Mouse (Mus musculus) cerebellum, adult 8-10 months (tissue): Measurements from ENCODE around the gene Cemip.
A peak's percentile ranks its signal among the peaks of the same experiment; 100 is the strongest.

Source experiments
- DNase-seq: peaks from one replicate; pipeline ENCODE4 v3.0.0; 2022

Gene Cemip

DNA sequence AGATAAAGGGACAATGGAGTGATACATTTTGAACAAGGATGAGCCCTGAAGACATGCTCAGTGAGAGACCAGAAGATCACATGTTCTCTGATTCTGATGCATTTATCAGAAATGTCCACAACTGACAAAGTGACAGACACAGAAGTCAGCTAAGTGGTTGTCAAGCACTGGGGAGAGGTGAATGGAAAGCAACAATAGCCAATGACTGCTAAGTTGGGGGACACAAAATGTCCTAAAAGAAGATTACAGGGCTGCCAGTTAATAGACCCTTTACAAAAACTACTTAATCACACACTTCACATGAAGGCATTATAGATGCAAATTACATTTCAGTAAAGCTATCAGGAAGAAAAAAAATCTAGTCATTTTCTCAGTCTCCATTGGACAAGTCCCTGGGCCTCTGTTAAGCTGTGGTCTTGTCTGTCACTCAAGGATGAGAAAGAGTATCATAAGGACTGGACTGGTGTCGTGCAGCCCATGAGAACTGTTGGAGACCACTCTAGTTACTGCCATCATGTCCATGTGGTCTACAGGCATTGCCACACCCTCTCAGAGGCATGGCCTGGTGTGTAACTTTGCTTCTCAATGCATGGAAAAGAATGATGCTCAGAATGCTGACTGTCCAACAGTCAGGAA, 59.2 kb downstream of the Cemip start:
- DNase-seq = no peak

GRCm38 (mm10) chr7:84026090-84026489, 60.2 kb downstream of the Cemip start:
- peak; percentile 71 for DNase-seq

DNA sequence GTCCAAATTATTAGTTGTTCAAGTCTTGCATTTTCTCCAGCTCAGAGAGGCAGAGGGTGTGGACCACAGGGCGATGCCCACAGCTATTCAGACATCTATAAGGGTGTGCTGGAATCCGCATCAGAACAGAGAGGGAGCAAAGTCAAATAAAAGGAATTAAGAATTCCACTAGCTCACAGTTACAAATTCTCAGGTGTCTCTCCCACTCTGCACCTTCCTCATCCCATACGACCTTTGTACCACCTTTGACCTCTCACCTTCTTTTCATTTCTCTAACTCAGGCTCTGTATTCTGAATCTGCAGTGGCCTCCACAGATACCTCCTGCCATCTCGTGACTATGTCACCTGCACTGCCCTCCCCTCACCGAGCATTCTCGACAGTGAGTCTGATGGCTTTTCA, 62.8 kb downstream of the Cemip start:
- DNase-seq = no peak

DNA sequence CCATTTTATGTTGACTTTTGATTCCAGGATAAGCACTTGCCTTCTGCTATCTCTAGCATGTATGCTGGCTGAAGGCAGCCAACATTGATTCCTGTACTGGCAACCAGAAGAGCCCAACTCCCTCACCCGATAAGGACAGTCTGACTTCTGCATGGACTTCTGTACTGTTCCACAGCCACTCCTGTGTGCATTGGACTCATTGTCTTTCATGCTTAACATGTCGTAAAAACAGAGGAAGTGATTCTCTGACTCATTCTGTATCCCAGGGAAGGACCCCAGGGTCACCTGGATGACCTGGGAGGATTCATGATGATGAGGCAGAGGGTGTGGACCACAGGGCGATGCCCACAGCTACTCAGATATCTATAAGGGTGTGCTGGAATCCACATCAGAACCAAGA, 63.8 kb downstream of the Cemip start:
- DNase-seq = no peak

DNA sequence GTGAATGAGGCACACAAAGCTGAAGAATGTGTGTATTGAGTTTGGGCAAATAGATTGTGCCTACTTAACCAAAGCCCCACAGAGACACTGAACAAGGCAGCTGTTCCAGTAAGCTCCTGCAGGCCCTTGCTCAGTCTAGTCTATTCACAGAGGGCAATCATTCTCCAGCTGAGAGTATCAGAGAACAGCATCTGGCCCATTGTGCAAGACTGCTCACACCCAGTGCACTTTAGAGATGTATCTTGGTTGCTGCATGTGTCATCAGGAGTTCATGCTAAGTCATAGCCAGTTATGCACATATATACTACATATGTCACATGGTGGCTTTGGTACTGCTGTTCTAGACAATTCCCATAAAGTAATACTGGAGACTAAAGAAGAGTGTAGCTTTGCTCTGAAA, 66.9 kb downstream of the Cemip start:
- DNase-seq = no peak

DNA sequence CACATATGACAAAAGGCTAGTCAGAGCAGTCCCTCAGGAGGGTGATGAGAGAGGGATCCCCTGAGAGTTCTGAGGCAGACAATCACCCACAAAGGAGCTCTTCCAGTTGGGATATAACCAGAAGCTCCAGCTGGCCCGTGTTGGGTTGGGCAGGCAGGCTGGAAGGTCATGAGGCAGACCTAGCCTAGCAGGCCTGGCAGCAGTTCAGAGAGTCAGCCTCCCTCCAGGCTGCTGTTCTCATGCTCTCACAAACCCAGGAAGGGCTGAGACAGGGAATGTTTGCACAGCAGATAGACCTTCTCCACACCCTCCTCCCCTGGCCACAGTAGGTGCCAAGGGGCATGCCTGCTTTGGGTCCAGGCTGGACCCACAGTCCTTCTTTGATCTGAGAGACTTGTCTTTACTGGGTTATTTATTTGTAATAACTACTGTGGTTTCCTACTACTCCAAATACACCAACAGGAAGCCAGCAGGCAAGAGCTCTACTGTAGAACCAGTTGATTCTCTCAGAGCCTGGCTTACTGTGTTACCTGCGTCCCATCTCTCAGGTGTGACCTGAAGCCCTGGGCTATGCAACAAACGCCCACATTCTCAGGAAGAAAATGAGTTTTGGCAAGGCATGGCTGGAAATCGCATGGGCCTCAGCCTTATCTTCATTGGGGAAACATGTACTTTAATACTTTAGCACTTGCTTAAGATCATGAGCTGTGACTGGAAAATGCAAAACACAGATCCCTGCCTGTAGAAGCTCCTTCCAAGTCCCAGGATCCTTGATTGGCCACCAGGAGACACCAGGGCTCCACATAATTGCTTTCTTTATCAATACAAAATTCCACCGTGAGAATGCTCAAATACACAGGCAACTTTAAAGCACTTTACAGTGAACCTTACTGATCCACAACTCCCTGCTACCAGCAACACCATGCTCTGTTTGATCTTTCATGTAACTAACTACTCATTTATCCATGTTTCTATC, 67.7 kb downstream of the Cemip start:
- DNase-seq = peak; percentile 42

- no peak for DNase-seq
These were observed 71.3 kb downstream of the Cemip start for GRCm38 (mm10) chr7:84015050-84015449.

- DNase-seq = no peak
These were observed 72.6 kb downstream of the Cemip start for GRCm38 (mm10) chr7:84013656-84014055.

GRCm38 (mm10) chr7:84004357-84004756, 81.9 kb downstream of the Cemip start:
- no peak for DNase-seq

DNA sequence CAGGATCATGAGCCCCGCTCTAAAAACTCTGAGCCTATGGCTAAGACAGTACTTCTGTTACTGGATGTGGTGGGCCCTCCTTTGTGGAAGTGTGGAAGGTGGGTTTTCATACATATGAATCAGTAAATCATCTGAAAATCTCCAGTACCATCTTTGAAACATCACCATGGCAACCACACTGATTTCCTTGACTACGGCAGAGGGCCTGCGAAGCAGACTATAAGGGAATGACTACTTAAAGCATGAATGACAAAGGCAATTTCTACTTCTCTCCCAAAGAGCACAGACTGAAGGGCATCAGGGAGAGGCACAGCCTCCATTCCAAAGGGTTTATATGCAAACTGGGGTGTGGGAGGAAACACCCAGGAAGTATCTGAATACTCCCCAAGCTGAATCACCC, 84.8 kb downstream of the Cemip start:
- DNase-seq = no peak

DNA sequence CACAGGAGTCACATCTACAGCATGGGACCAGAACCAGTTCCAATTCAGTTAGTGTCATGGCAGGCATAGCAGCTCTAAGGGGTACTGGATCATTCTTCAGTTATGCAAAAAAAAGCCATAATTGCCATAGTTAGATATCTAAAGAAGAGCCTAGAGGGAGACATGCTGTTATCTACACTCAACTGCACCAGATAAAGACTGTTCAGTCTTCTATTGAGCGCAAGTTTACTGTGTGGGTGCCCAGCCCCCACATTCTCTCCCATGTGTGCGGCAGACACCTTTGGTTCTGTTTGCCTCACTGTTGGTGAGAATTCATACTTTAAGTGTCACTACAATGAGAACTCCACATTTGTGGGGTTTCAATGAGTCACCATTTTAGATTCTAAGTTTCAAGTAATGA, 85.6 kb downstream of the Cemip start:
- DNase-seq = no peak

DNA sequence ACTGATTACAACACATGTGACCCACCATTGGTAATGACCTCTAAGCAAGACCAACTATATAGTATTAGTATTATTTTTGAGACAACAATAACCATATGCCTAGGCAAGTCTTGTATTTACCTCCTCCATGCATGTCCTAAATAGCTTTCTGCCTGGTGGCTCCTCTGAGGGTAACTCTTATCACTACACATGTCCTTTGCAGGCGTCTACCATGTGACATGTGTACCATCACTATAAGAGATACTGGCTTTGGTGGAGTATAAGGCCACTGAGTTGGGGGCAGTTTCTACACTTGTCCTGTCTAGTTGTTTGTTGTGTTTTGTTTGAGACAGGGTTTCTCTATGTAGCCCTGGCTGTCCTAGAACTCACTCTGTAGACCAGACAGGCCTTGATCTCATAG, 86.7 kb downstream of the Cemip start:
- no peak for DNase-seq

GRCm38 (mm10) chr7:83994348-83994747, 92.0 kb downstream of the Cemip start:
- no peak for DNase-seq

- DNase-seq = no peak
These were observed 97.0 kb downstream of the Cemip start for GRCm38 (mm10) chr7:83989294-83989693.

GRCm38 (mm10) chr7:83985751-83986150, 100.6 kb downstream of the Cemip start:
- DNase-seq = no peak

DNA sequence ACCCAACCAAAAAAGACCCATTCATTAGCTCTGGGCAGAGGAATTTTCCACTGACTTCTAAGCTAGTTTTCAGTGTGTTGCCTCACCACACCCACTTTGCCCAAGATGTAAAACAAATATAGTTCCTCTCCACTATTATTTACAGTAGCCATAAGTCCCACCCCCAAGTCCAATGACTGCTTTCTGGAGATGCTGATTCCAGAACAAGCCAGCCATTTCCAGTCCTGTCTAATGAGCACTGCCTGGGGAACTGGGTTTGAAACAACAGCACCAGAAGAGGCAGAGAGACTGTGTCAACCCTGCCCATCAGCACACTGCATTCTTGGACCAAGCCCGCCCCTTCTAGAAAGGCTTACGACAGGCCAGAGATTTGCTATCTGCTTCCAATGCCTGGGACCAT, 103.7 kb downstream of the Cemip start:
- DNase-seq = no peak

DNA sequence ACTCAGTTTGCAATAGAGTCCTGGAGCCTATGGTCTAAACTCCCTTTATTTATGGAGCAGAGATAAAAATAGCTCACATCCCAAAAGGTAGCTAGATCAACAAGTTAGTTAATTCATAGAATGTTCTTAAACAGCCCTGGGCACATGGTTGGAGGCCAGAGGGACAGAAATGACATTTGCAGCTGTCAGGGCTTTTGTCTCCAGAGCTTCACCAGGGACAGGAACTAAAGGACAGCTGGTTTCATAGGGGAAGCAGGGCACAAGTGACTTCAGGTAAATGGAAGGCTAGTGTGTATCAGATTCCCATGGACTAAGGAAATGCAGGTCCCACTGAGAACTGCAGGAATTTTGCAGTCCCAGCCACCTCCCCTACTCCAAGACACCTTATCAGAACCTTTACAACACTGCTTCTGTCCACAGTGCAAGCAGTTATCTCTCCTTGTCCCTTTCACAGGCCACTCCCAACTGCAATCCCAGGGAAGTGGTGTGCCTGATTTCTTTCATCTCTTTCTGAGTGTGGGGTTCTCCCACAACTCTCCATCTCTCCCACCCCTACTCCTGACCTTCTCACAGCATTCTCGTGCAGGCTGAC, 107.3 kb downstream of the Cemip start:
- DNase-seq = no peak

GRCm38 (mm10) chr7:83978410-83978809, 107.9 kb downstream of the Cemip start:
- DNase-seq = no peak

DNA sequence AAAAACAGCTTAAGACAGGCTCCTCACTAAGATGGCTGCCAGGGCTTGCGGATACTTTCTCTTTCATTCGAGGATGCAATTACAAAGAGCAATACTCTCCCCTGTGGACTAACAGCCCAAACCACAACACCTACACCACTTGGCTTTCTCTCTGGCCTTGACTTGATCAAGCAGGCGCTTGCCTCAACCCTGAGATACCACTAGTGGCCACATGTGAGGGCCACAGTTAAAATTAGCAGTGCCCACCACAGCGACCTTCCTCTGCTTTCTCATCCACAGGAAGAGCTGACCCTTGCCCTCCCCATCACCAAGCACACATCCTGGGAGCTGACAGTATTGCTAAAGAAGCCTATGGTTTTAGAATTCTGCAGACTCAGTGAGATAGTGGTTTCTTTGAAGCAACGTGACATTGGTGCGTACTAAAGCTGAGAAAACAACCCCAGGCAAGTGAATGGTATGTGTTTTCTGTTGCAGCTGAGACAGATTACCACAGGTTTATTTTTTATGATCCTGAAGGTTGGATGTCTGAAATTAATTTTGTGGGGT, 109.8 kb downstream of the Cemip start:
- no peak for DNase-seq

GRCm38 (mm10) chr7:83975283-83975682, 111.0 kb downstream of the Cemip start:
- DNase-seq = no peak

- DNase-seq = no peak
These were observed 113.8 kb downstream of the Cemip start for GRCm38 (mm10) chr7:83972485-83972884.

GRCm38 (mm10) chr7:83966047-83966818, 120.1 kb downstream of the Cemip start:
- DNase-seq = no peak

- DNase-seq = no peak
These were observed 121.1 kb downstream of the Cemip start for GRCm38 (mm10) chr7:83965181-83965580.
